35 mouse cellular contexts compared by ENCODE assay signal in the genomic region with DNA sequence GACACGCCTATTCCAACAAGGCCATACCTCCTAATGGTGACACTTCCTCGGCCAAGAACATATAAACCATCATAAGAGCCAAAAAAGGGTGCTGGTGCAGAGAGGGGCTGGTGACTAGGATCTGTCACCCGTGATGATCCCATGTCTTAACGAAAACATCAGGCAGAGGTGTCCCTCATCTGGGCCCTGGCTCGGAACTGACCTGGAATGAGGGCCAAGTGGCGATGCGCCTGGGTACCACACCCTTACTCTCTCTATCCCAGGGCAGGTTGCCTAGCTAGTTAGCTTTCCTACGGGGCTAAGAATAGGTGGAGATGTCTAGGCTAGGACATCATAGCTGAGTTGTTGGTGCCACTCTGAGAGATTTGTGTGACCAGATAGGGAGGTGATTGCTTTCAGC. TPM values are rescaled to one million over a fixed set of nuclear protein-coding genes. Genes with fewer than 3 reads are reported as not detected.
"Had no signal": no experiment of that assay in that cellular context is flagged by ENCODE, and none has a peak within 500 bp of the region (broad histone marks: within the 10 kb centered on the region; RNA-seq: fewer than 3 reads in every experiment).

No protein-coding gene starts in this region.

- H3K36me3 ChIP-seq: limb, embryonic 10.5 days; limb, embryonic 12.5 days; limb, embryonic 13.5 days; limb, embryonic 15.5 days; liver, embryonic 12.5 days; liver, embryonic 13.5 days; liver, embryonic 15.5 days; lung, embryonic 15.5 days; midbrain, embryonic 10.5 days; midbrain, embryonic 12.5 days; midbrain, embryonic 13.5 days; midbrain, embryonic 15.5 days; neural tube, embryonic 12.5 days had no signal

- H3K4me2 ChIP-seq: limb, embryonic 12.5 days; limb, embryonic 13.5 days; limb, embryonic 15.5 days; liver, embryonic 11.5 days; liver, embryonic 12.5 days; liver, embryonic 13.5 days; liver, embryonic 15.5 days; lung, embryonic 14.5 days; lung, embryonic 15.5 days; midbrain, embryonic 11.5 days; midbrain, embryonic 12.5 days; midbrain, embryonic 13.5 days; midbrain, embryonic 15.5 days; neural tube, embryonic 12.5 days had no signal

- H3K9me3 ChIP-seq: limb, embryonic 10.5 days; limb, embryonic 12.5 days; limb, embryonic 13.5 days; limb, embryonic 15.5 days; liver, embryonic 12.5 days; liver, embryonic 13.5 days; liver, embryonic 15.5 days; lung, embryonic 15.5 days; megakaryocyte, embryonic 14.5 days; midbrain, embryonic 10.5 days; midbrain, embryonic 12.5 days; midbrain, embryonic 13.5 days; midbrain, embryonic 15.5 days; neural tube, embryonic 12.5 days had no signal

- DNase-seq: left cerebral cortex, postnatal 4 days; liver; liver, embryonic 13.5 days; liver, postnatal 0 days; lung, adult 18-20 months; lung, adult 2 months; lung, embryonic 14.5 days; lung, postnatal 10 days; lung, postnatal 14 days; lung, postnatal 36 days; lung, postnatal 4 days; midbrain, embryonic 14.5 days had no signal

- H3K27ac ChIP-seq: limb, embryonic 10.5 days; limb, embryonic 12.5 days; limb, embryonic 13.5 days; limb, embryonic 15.5 days; liver, embryonic 12.5 days; liver, embryonic 13.5 days; liver, embryonic 14.5 days; liver, embryonic 15.5 days; lung, embryonic 15.5 days; macrophage; midbrain, embryonic 10.5 days; midbrain, embryonic 12.5 days; midbrain, embryonic 13.5 days; midbrain, embryonic 15.5 days; neural tube, embryonic 12.5 days had no signal

- H3K4me3 ChIP-seq: limb, embryonic 10.5 days; limb, embryonic 12.5 days; limb, embryonic 13.5 days; limb, embryonic 15.5 days; liver, embryonic 12.5 days; liver, embryonic 13.5 days; liver, embryonic 15.5 days; lung, embryonic 15.5 days; megakaryocyte, embryonic 14.5 days; midbrain, embryonic 10.5 days; midbrain, embryonic 12.5 days; midbrain, embryonic 13.5 days; midbrain, embryonic 15.5 days; myocyte; neural tube, embryonic 12.5 days had no signal

- H3K9ac ChIP-seq: limb, embryonic 12.5 days; limb, embryonic 13.5 days; limb, embryonic 15.5 days; liver, embryonic 12.5 days; liver, embryonic 13.5 days; liver, embryonic 14.5 days; liver, embryonic 15.5 days; liver, postnatal 0 days; lung, embryonic 14.5 days; lung, embryonic 15.5 days; midbrain, embryonic 12.5 days; midbrain, embryonic 13.5 days; midbrain, embryonic 15.5 days; neural tube, embryonic 12.5 days had no signal

- ATAC-seq: liver, embryonic 12.5 days; liver, postnatal 0 days; lung, postnatal 0 days; midbrain, embryonic 13.5 days; midbrain, embryonic 15.5 days; midbrain, embryonic 16.5 days had no signal

RNA-seq across cellular contexts. Expression of gene Gcgr, which starts 3.6 kb away (rescaled TPM):
- polyA plus RNA-seq: midbrain, embryonic 11.5 days had no signal

RNA-seq across cellular contexts. Expression of gene Ppp1r27, which starts 16.8 kb away (rescaled TPM):
- polyA plus RNA-seq: limb, embryonic 12.5 days; liver, adult 2 months; liver, embryonic 11.5 days; liver, embryonic 12.5 days; liver, embryonic 14.5 days; lung, embryonic 14.5 days; lung, postnatal 0 days; macrophage; midbrain, embryonic 10.5 days; midbrain, embryonic 11.5 days; midbrain, embryonic 12.5 days; midbrain, embryonic 13.5 days; midbrain, embryonic 14.5 days; midbrain, embryonic 15.5 days; midbrain, embryonic 16.5 days; midbrain, postnatal 0 days; neural tube, embryonic 11.5 days; neural tube, embryonic 12.5 days had no signal
